Mouse (Mus musculus): ENCODE results near the gene Clps. TPM values are rescaled to one million over a fixed set of nuclear protein-coding genes. Genes with fewer than 3 reads are reported as not detected.

The Clps gene
- total and polyA plus RNA-seq, 3 experiments = not detected

DNA sequence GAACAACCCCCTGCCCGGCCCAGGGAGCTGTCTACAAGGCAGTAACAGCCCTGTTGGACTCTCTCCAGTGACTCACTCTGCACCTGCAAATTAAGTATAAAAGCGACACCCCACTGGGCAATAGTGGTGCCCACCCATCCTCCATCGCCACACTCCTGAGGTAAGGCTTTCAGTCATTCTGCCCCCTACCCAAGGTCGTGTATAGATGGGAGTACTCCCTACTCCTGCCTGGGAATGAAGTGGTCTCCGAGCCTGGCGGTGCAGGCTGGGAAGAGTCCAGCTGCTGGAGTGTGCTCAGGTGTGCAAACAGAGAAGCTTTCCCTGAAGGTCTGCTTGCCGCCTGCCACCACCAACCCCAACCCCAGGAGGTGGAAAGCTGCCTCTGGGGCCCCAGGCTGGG lies 1.0 kb upstream of the Clps start:
- in situ Hi-C loops (cut with MboI; ENCODE audit: low pct_ligation_motif_present, low pct_unique_long_range_greater_than_20kb, low sequenced_read_pairs) (no loop called here), dilution Hi-C loops (cut with MboI; ENCODE audit: extremely low pct_ligation_motif_present, extremely low pct_unique_long_range_greater_than_20kb, low sequenced_read_pairs) (no loop called here)
- no peak for TF ChIP-seq IRF4 (IDR thresholded peaks at IDR 0.05; ENCODE audit: low read depth, low read length)
- TF ChIP-seq MAX (IDR thresholded peaks at IDR 0.05; ENCODE audit: low read length) = no peak
- no peak for TF ChIP-seq USF1 (IDR thresholded peaks at IDR 0.05; ENCODE audit: low read depth, low read length)
- no peak for TF ChIP-seq MAZ (IDR thresholded peaks at IDR 0.05; ENCODE audit: low read depth, low read length)
- TF ChIP-seq HCFC1 (IDR thresholded peaks at IDR 0.05; ENCODE audit: low read depth, low read length) = no peak
- TF ChIP-seq MXI1 (IDR thresholded peaks at IDR 0.05; ENCODE audit: low read depth, low read length) = no peak
- TF ChIP-seq NRF1 (IDR thresholded peaks at IDR 0.05; ENCODE audit: low read depth, low read length) = no peak
- TF ChIP-seq ELF1 (IDR thresholded peaks at IDR 0.05; ENCODE audit: low read depth, low read length) = no peak
- TF ChIP-seq PAX5 (IDR thresholded peaks at IDR 0.05; ENCODE audit: low read length) = no peak
- no peak for TF ChIP-seq E2F4 (IDR thresholded peaks at IDR 0.05; ENCODE audit: insufficient replicate concordance, low read depth, low read length)
- no peak for TF ChIP-seq ETS1 (conservative IDR thresholded peaks at IDR 0.05; ENCODE audit: low read depth, low read length)
- no peak for TF ChIP-seq JUND (conservative IDR thresholded peaks at IDR 0.05; ENCODE audit: low read depth, low read length)
- no peak for TF ChIP-seq ZKSCAN1 (IDR thresholded peaks at IDR 0.05; ENCODE audit: borderline replicate concordance, low read depth, low read length)
- TF ChIP-seq CHD2 (IDR thresholded peaks at IDR 0.05; ENCODE audit: low read length) = no peak
- no peak for TF ChIP-seq USF2 (conservative IDR thresholded peaks at IDR 0.05; ENCODE audit: low read depth, low read length)
- Histone ChIP-seq H3K36me3 (replicated peaks in 1 of 2; ENCODE audit: control insufficient read depth in 1 of 2, insufficient read depth in 1 of 2, low read length in 1 of 2) (no peaks in the 10 kb centered on the region), H3K9me3 (replicated peaks; ENCODE audit: low read length) (peaks cover 3% of the 10 kb centered on the region), H3K4me3 (replicated peaks in 1 of 3; ENCODE audit: low read depth in 2 of 3, low read length in 2 of 3, poor library complexity in 1 of 3) (no peak overlapping the region), H3K27me3 (replicated peaks) (peaks cover 25% of the 10 kb centered on the region), H3K79me2 (replicated peaks; ENCODE audit: control insufficient read depth, extremely low read depth, insufficient read depth, poor library complexity, severe bottlenecking) (no peaks in the 10 kb centered on the region), H3K9ac (ENCODE audit: insufficient read depth, low read depth) (no peak overlapping the region), H3K4me1 (ENCODE audit: control insufficient read depth in 1 of 2, insufficient read depth in 2 of 2) (peaks cover 0 to 16% of the 10 kb centered on the region in 2 experiments; a peak in 2 of 4 replicates), H3K27ac (ENCODE audit: insufficient read depth, low read depth) (no peak overlapping the region), H3K4me2 (ENCODE audit: insufficient read depth, low read depth, poor library complexity, severe bottlenecking) (no peak overlapping the region)
- DNase-seq (ENCODE audit: extremely low read depth) = no peak

DNA sequence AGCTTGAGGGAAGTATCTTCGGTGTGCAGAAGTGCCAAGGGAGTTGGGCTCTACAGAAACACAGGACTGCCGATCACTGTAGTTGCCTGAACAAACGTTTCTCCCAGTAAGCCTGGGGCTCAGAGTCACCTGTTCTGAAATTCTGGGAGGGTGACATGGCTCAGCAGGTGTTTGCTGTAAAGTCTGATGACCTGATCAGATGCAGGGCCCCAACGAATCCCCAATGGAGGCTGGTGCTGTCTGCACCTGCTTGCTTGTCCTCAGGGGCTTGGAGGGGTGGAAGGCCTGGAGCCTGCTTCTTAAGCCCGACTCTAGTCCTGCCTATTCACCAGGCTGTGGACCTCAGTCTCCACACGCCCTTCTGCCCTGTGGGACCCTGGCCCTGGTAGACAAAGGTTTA lies 2.8 kb downstream of the Clps start:
- H3K79me2 ChIP-seq (replicated peaks; ENCODE audit: control insufficient read depth, extremely low read depth, insufficient read depth, poor library complexity, severe bottlenecking) = no peaks in the 10 kb centered on the region
- in situ Hi-C loops (cut with MboI; ENCODE audit: low pct_ligation_motif_present, low pct_unique_long_range_greater_than_20kb, low sequenced_read_pairs) = no loop called here

More for the DNA sequence above, 2.8 kb downstream of the Clps start:
- no peaks in the 10 kb centered on the region for H3K36me3 ChIP-seq (replicated peaks in 1 of 2; ENCODE audit: control insufficient read depth in 1 of 2, insufficient read depth in 1 of 2, low read length in 1 of 2)
- TF ChIP-seq GABPA (IDR thresholded peaks at IDR 0.05; ENCODE audit: insufficient replicate concordance, low read depth, low read length) = no peak
- TF ChIP-seq NRF1 (IDR thresholded peaks at IDR 0.05; ENCODE audit: low read depth, low read length) = no peak
- no peak for TF ChIP-seq BHLHE40 (IDR thresholded peaks at IDR 0.05; ENCODE audit: low read depth, low read length)
- no peak for TF ChIP-seq SIN3A (IDR thresholded peaks at IDR 0.05; ENCODE audit: low read length)
- TF ChIP-seq ZMIZ1 (IDR thresholded peaks at IDR 0.05; ENCODE audit: low read depth, low read length) = no peak
- TF ChIP-seq MAZ (IDR thresholded peaks at IDR 0.05; ENCODE audit: low read depth, low read length) = no peak
- no peak for TF ChIP-seq TCF12 (IDR thresholded peaks at IDR 0.05; ENCODE audit: low read depth, low read length)
- TF ChIP-seq POLR2A (IDR thresholded peaks at IDR 0.05; ENCODE audit: low read depth, low read length) = no peak
- TF ChIP-seq MAX (IDR thresholded peaks at IDR 0.05; ENCODE audit: low read length) = no peak
- no peak for TF ChIP-seq MXI1 (IDR thresholded peaks at IDR 0.05; ENCODE audit: low read depth, low read length)
- no peak for TF ChIP-seq RCOR1 (conservative IDR thresholded peaks at IDR 0.05; ENCODE audit: low read depth, low read length)
- H3K27me3 ChIP-seq (replicated peaks) = peaks cover 25% of the 10 kb centered on the region
- no peak for DNase-seq (ENCODE audit: extremely low read depth)
- no peak overlapping the region for H3K9ac ChIP-seq (ENCODE audit: insufficient read depth, low read depth)
- H3K27ac ChIP-seq (ENCODE audit: insufficient read depth, low read depth) = no peak overlapping the region
- dilution Hi-C loops (cut with MboI; ENCODE audit: extremely low pct_ligation_motif_present, extremely low pct_unique_long_range_greater_than_20kb, low sequenced_read_pairs) = no loop called here
- H3K4me3 ChIP-seq (replicated peaks in 1 of 3; ENCODE audit: low read depth in 2 of 3, low read length in 2 of 3, poor library complexity in 1 of 3) = no peak overlapping the region
- peaks cover 0 to 19% of the 10 kb centered on the region in 2 experiments; a peak in 2 of 4 replicates for H3K4me1 ChIP-seq (ENCODE audit: control insufficient read depth in 1 of 2, insufficient read depth in 2 of 2)
- peaks cover 3% of the 10 kb centered on the region for H3K9me3 ChIP-seq (replicated peaks; ENCODE audit: low read length)
- H3K4me2 ChIP-seq (ENCODE audit: insufficient read depth, low read depth, poor library complexity, severe bottlenecking) = no peak overlapping the region
